Mouse (Mus musculus) olfactory bulb, adult 2 months (tissue): Measurements from ENCODE around the gene Nkg7. TPM values are rescaled to one million over a fixed set of nuclear protein-coding genes. Genes with fewer than 3 reads are reported as not detected.

Experiments
- H3K27ac ChIP-seq: fragments of 200-500 bp; 2 replicates; pipeline ENCODE4 v1.5.1; 2012; ENCODE audit warnings: low read depth, low read length; ENCODE audit not compliant: insufficient read depth
- H3K4me1 ChIP-seq: fragments of 200-500 bp; 2 replicates; pipeline ENCODE4 v1.6.1; 2012; ENCODE audit warnings: low read length; ENCODE audit not compliant: control insufficient read depth, insufficient read depth
- H3K4me3 ChIP-seq: fragments of 200-500 bp; 2 replicates; pipeline ENCODE4 v1.5.1; 2012; ENCODE audit warnings: mild to moderate bottlenecking, low read depth, low read length, moderate library complexity; ENCODE audit not compliant: insufficient read depth
- CTCF ChIP-seq: fragments of 200-500 bp; IDR thresholded peaks from 2 replicates; pipeline ENCODE4 v1.5.1; 2012; ENCODE audit warnings: low read depth, mild to moderate bottlenecking, low read length, moderate library complexity; ENCODE audit not compliant: insufficient read depth
- POLR2A ChIP-seq: fragments of 200-500 bp; IDR thresholded peaks from 2 replicates; pipeline ENCODE4 v1.6.1; 2012; ENCODE audit warnings: mild to moderate bottlenecking, low read depth, low read length, moderate library complexity; ENCODE audit not compliant: insufficient read depth
- WGBS: fragments of 180-500 bp; shearing (Covaris S2); methylation state at CpG from one replicate; pipeline ENCODE4 v1.1.7; 2018; 5-methylcytosine and 5-hydroxymethylcytosine counted together
- polyA plus RNA-seq: library from polyadenylated mRNA; stranded (reverse); fragments of >200 nt; gene quantifications from 2 replicates; pipeline ENCODE4 v1.2.4, GENCODE M21; 2012; ENCODE audit warnings: low replicate concordance; ENCODE audit not compliant: missing spikeins, insufficient read depth, insufficient read length

Gene Nkg7
- polyA plus RNA-seq, 1 experiment: not detected

GRCm38 (mm10) chr7:43442684-43443083, 5.8 kb downstream of the Nkg7 start:
- TF ChIP-seq POLR2A (no peak), CTCF (no peak)
- WGBS: 21% methylated on average over 9 of the region's 9 CpGs
- peaks cover 16% of the 10 kb centered on the region for H3K4me1 ChIP-seq
- H3K4me3 ChIP-seq: peak overlapping the region; percentile 62
- peak overlapping the region; percentile 85; the same call in 1 of the 2 replicates for H3K27ac ChIP-seq

- 1% methylated on average over 36 of the region's 36 CpGs for WGBS
- Histone ChIP-seq H3K4me3 (peak overlapping the region; percentile 62), H3K27ac (peak overlapping the region; percentile 85), H3K4me1 (peaks cover 16% of the 10 kb centered on the region)
- no peak for TF ChIP-seq CTCF
- no peak for TF ChIP-seq POLR2A
Observed at GRCm38 (mm10) chr7:43443126-43443916, 6.4 kb downstream of the Nkg7 start.

- TF ChIP-seq POLR2A: peak; percentile 89
- TF ChIP-seq CTCF: no peak
- Histone ChIP-seq H3K27ac (peak within 1 kb of the TSS; percentile 85), H3K4me3 (peak within 1 kb of the TSS; percentile 62), H3K4me1 (peaks cover 16% of the 10 kb centered on the region)
- WGBS: 0% methylated on average over 27 of the region's 27 CpGs
Observed at GRCm38 (mm10) chr7:43443917-43444293, 7.0 kb downstream of the Nkg7 start, which contains the start of the genes Etfb and Gm45233. Gene Etfb (plus strand): TSS chr7:43444083. Gene Gm45233 (plus strand): TSS chr7:43444128.

- H3K4me1 ChIP-seq: peaks cover 10% of the 10 kb centered on the region
- TF ChIP-seq CTCF: no peak
- TF ChIP-seq POLR2A: no peak
- WGBS: 80% methylated on average over 4 of the region's 4 CpGs
Observed at GRCm38 (mm10) chr7:43447801-43448200, 10.9 kb downstream of the Nkg7 start.

GRCm38 (mm10) chr7:43448246-43448645, 11.4 kb downstream of the Nkg7 start:
- Histone ChIP-seq H3K4me1 (peaks cover 6% of the 10 kb centered on the region), H3K27ac (no peak overlapping the region), H3K4me3 (no peak overlapping the region)
- TF ChIP-seq POLR2A: no peak
- WGBS: 83% methylated on average over 3 of the region's 3 CpGs

More at GRCm38 (mm10) chr7:43447801-43448200, 10.9 kb downstream of the Nkg7 start:
- Histone ChIP-seq H3K4me3 (no peak overlapping the region), H3K27ac (no peak overlapping the region)

GRCm38 (mm10) chr7:43449811-43450210, 12.9 kb downstream of the Nkg7 start:
- no peak for TF ChIP-seq POLR2A
- TF ChIP-seq CTCF: no peak
- WGBS: 96% methylated on average over 2 of the region's 2 CpGs

GRCm38 (mm10) chr7:43451726-43452125, 14.9 kb downstream of the Nkg7 start:
- H3K4me1 ChIP-seq: no peaks in the 10 kb centered on the region
- no peak for TF ChIP-seq POLR2A
- TF ChIP-seq CTCF: no peak
- H3K4me3 ChIP-seq: no peak overlapping the region
- WGBS: 92% methylated on average over 11 of the region's 11 CpGs
- H3K27ac ChIP-seq: no peak overlapping the region

More at GRCm38 (mm10) chr7:43449811-43450210, 12.9 kb downstream of the Nkg7 start:
- H3K4me3 ChIP-seq: no peak overlapping the region
- peaks cover 2% of the 10 kb centered on the region; the same call in 1 of the 2 replicates for H3K4me1 ChIP-seq
- H3K27ac ChIP-seq: no peak overlapping the region

- Histone ChIP-seq H3K4me3 (no peak overlapping the region), H3K4me1 (no peaks in the 10 kb centered on the region), H3K27ac (no peak overlapping the region)
- TF ChIP-seq POLR2A: no peak
- TF ChIP-seq CTCF: no peak
- 37% methylated on average over 4 of the region's 4 CpGs for WGBS
Observed at GRCm38 (mm10) chr7:43452609-43453008, 15.7 kb downstream of the Nkg7 start.

- H3K4me1 ChIP-seq: no peaks in the 10 kb centered on the region
- no peak overlapping the region for H3K27ac ChIP-seq
- TF ChIP-seq POLR2A (no peak), CTCF (no peak)
- no peak overlapping the region for H3K4me3 ChIP-seq
- WGBS: 87% methylated on average over 14 of the region's 14 CpGs
Observed at GRCm38 (mm10) chr7:43453599-43454355, 16.9 kb downstream of the Nkg7 start.
